Mouse (Mus musculus) cerebellum, adult 2 months (tissue): Measurements from ENCODE around the gene Aqp6.

Experiments
- CTCF ChIP-seq: fragments of 200-500 bp; IDR thresholded peaks from 2 replicates; pipeline ENCODE4 v1.5.1; 2011; ENCODE audit warnings: low read depth, mild to moderate bottlenecking, control low read depth, low read length, moderate library complexity, borderline replicate concordance; ENCODE audit not compliant: insufficient read depth
- POLR2A ChIP-seq: fragments of 200-500 bp; IDR thresholded peaks from 2 replicates; pipeline ENCODE4 v1.6.1; 2011; ENCODE audit warnings: low read length, control low read depth, borderline replicate concordance; ENCODE audit not compliant: insufficient read depth

DNA sequence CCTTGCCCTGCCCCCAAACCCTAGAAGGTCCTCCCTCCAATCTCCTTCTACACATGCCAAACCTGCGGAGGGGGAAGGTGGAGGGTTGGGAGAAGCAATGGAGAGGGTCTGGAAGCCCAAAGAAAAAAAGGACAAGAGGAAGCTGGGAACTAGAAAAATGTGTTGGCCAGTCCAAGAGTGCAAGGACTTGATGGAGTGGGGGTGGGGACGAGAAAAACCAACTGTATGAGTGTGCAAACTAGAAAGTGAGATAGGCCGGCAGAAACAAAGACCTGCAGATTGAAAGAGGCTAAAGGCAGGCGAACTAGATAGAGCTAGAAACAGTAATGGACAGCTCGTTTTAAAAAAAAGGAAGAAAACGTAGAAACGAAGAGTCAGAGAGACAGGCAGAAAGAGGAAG lies 11.5 kb upstream of the Aqp6 start:
- TF ChIP-seq CTCF: no peak
- no peak for TF ChIP-seq POLR2A
